27 mouse cellular contexts compared by ENCODE assay signal in genomic region chr17:25743831-25744230, GRCm38 (mm10). TPM values are rescaled to one million over a fixed set of nuclear protein-coding genes. Genes with fewer than 3 reads are reported as not detected.
DNase-seq lines count a peak whose midpoint lies in the region; TF ChIP-seq lines count a peak whose summit lies in the region.
"Had no signal": no experiment of that assay in that cellular context is flagged by ENCODE, and none has a peak within 500 bp of the region (broad histone marks: within the 10 kb centered on the region; RNA-seq: fewer than 3 reads in every experiment).

No protein-coding gene starts in this region.

- TF ChIP-seq POLR2A in lung, adult 2 months (IDR thresholded peaks at IDR 0.05; ENCODE audit: borderline replicate concordance, extremely low read depth, low read depth, low read length), result no peak
- TF ChIP-seq POLR2A in myocyte (IDR thresholded peaks at IDR 0.05; ENCODE audit: insufficient read length, low read depth), result no peak

- no peaks in the 10 kb centered on the region for H3K36me3 ChIP-seq in myocyte (ENCODE audit: control insufficient read depth, insufficient read depth)
- H3K36me3 ChIP-seq: embryonic facial prominence, embryonic 15.5 days; forebrain, embryonic 10.5 days; forebrain, embryonic 15.5 days; heart, embryonic 15.5 days; hindbrain, embryonic 10.5 days; intestine, embryonic 15.5 days had no signal

- no peaks in the 10 kb centered on the region for H3K79me2 ChIP-seq in myocyte (ENCODE audit: control insufficient read depth, insufficient read depth)

- no peak for TF ChIP-seq CTCF in lung, adult 2 months (IDR thresholded peaks at IDR 0.05; ENCODE audit: insufficient read depth, low read length)

- no peak overlapping the region for H3ac ChIP-seq in myocyte (ENCODE audit: control insufficient read depth, insufficient read length)

- H3K4me3 ChIP-seq in lung, adult 2 months (replicated peaks; ENCODE audit: extremely low read depth, low read depth, low read length), result no peak overlapping the region
- no peak overlapping the region for H3K4me3 ChIP-seq in myocyte
- H3K4me3 ChIP-seq: embryonic facial prominence, embryonic 15.5 days; erythroblast, embryonic 14.5 days; forebrain, embryonic 10.5 days; forebrain, embryonic 15.5 days; heart, embryonic 15.5 days; hindbrain, embryonic 10.5 days; intestine, embryonic 15.5 days had no signal

- peak; percentile 85 to 91 for DNase-seq in adrenal gland, adult (ENCODE audit: inconsistent age in 2 of 2, low spot score in 1 of 2)
- DNase-seq in adrenal gland, postnatal 4 days (ENCODE audit: low spot score in 2 of 2), result no peak
- peak; percentile 27 for DNase-seq in lung, postnatal 36 days
- no peak for DNase-seq in lung, adult 2 months
- peak; percentile 64 for DNase-seq in adrenal gland, postnatal 10 days
- no peak for DNase-seq in thymus, postnatal 4 days
- DNase-seq in neural tube, embryonic 10.5 days (ENCODE audit: extremely low spot score, low spot score), result no peak
- DNase-seq: cerebellum, adult 18-20 months; cerebellum, adult 9-11 months; embryo, embryonic 11 days; heart, adult 18-20 months had no signal

- WGBS in lung, adult 2 months, result 66% methylated on average over 9 of the region's 9 CpGs

- no peaks in the 10 kb centered on the region for H3K4me1 ChIP-seq in lung, adult 2 months (ENCODE audit: control insufficient read depth, insufficient read depth, low read length)
- H3K4me1 ChIP-seq: embryonic facial prominence, embryonic 15.5 days; forebrain, embryonic 15.5 days; heart, embryonic 15.5 days; hindbrain, embryonic 10.5 days; intestine, embryonic 15.5 days had no signal

- no peak overlapping the region for H3K4me2 ChIP-seq in myocyte (ENCODE audit: low read depth)
- H3K4me2 ChIP-seq: embryonic facial prominence, embryonic 15.5 days; forebrain, embryonic 15.5 days; heart, embryonic 11.5 days; heart, embryonic 15.5 days; hindbrain, embryonic 14.5 days; intestine, embryonic 15.5 days had no signal

- peaks cover 13% of the 10 kb centered on the region for H3K27me3 ChIP-seq in myocyte (ENCODE audit: control insufficient read depth, insufficient read depth, insufficient read length)
- H3K27me3 ChIP-seq: embryonic facial prominence, embryonic 15.5 days; forebrain, embryonic 15.5 days; intestine, embryonic 15.5 days had no signal

TF ChIP-seq in myocyte, 11 proteins besides CTCF, POLR2A, EP300 and RAD21:
- TF ChIP-seq POLR2AphosphoS2 (IDR thresholded peaks at IDR 0.05; ENCODE audit: insufficient read length, low read depth) (peak; percentile 44), USF1 (IDR thresholded peaks at IDR 0.05; ENCODE audit: low read depth) (no peak)

RNA-seq across cellular contexts. Expression of gene Mslnl, which starts 8.0 kb away (rescaled TPM):
- total RNA-seq in adrenal gland, postnatal 4 days (2021), result not detected
- polyA plus RNA-seq in lung, adult 2 months (2012; rRNA removed), result 0.23 and 0.25 TPM in 2 replicates
- not detected for total RNA-seq in adrenal gland, postnatal 10 days (2021)
- polyA plus RNA-seq in myocyte (2012; fragmentation: generic; extraction: Trizol), result not detected
- total RNA-seq: gastrocnemius, adult 8-10 months; gastrocnemius, postnatal 4 days; heart, adult 18-20 months; heart, postnatal 25 days had no signal
- polyA plus RNA-seq: C2C12; erythroblast, embryonic 14.5 days; forebrain, embryonic 10.5 days; forebrain, embryonic 15.5 days; heart, embryonic 11.5 days; heart, embryonic 15.5 days; hindbrain, embryonic 10.5 days; hindbrain, embryonic 14.5 days; intestine, embryonic 15.5 days had no signal

RNA-seq across cellular contexts. Expression of gene Msln, which starts 10.3 kb away (rescaled TPM):
- total RNA-seq in adrenal gland, postnatal 4 days (2021), result 10 to 100 TPM; 16.3 to 19.1 TPM
- polyA plus RNA-seq in lung, adult 2 months (2012; rRNA removed), result 71.2 and 78.4 TPM in 2 replicates
- total RNA-seq in adrenal gland, postnatal 10 days (2021), result 10 to 100 TPM; 13.6 to 19.0 TPM
- polyA plus RNA-seq in myocyte (2012; fragmentation: generic; extraction: Trizol), result 91.8 TPM
- total RNA-seq: MEL had no signal
- polyA plus RNA-seq: embryonic facial prominence, embryonic 11.5 days; erythroblast, embryonic 14.5 days; forebrain, embryonic 10.5 days; hindbrain, embryonic 14.5 days had no signal

RNA-seq across cellular contexts. Expression of gene Rpusd1, which starts 16.4 kb away (rescaled TPM):
- 10 to 100 TPM; 16.6 to 18.2 TPM for total RNA-seq in adrenal gland, postnatal 4 days (2021)
- polyA plus RNA-seq in lung, adult 2 months (2012; rRNA removed), result 40.1 and 45.0 TPM in 2 replicates
- total RNA-seq in adrenal gland, postnatal 10 days (2021), result 10 to 100 TPM in 1 of 2 experiments, 1 to 10 TPM in 1; 9.5 to 11.0 TPM
- polyA plus RNA-seq in myocyte (2012; fragmentation: generic; extraction: Trizol), result 13.0 TPM

RNA-seq across cellular contexts. Expression of gene Chtf18, which starts 16.6 kb away (rescaled TPM):
- 10 to 100 TPM; 16.2 to 17.7 TPM for total RNA-seq in adrenal gland, postnatal 4 days (2021)
- 3.0 and 4.2 TPM in 2 replicates for polyA plus RNA-seq in lung, adult 2 months (2012; rRNA removed)
- 10 to 100 TPM in 1 of 2 experiments, 1 to 10 TPM in 1; 7.9 to 11.2 TPM for total RNA-seq in adrenal gland, postnatal 10 days (2021)
- polyA plus RNA-seq in myocyte (2012; fragmentation: generic; extraction: Trizol), result 7.2 TPM

RNA-seq across cellular contexts. Expression of gene Gng13, which starts 26.9 kb away (rescaled TPM):
- 1 to 10 TPM in 1 of 2 experiments, not detected in 1; 1.8 TPM for total RNA-seq in adrenal gland, postnatal 4 days (2021)
- 0.36 TPM in 1 of 2 replicates, not detected in the other for polyA plus RNA-seq in lung, adult 2 months (2012; rRNA removed)
- total RNA-seq in adrenal gland, postnatal 10 days (2021), result under 1 TPM in 1 of 2 experiments, not detected in 1; 0.70 TPM
- 0.24 TPM for polyA plus RNA-seq in myocyte (2012; fragmentation: generic; extraction: Trizol)
- total RNA-seq: gastrocnemius, adult 8-10 months; gastrocnemius, postnatal 4 days had no signal
- polyA plus RNA-seq: C2C12; erythroblast, embryonic 14.5 days had no signal

Comparison
In these comparisons a context has a peak if more than half of its experiments do, and no peak if none do; other contexts are left out.
1. DNase-seq: peak in adrenal gland, adult (2 of 2), lung, postnatal 36 days (single experiment) and adrenal gland, postnatal 10 days (single experiment); none in adrenal gland, postnatal 4 days (0 of 2), lung, adult 2 months (single experiment), thymus, postnatal 4 days (single experiment) and neural tube, embryonic 10.5 days (single experiment).